Mouse (Mus musculus) C2C12 (cell line): ENCODE measurements around the gene Apip.

Experiments used
- CEBPB ChIP-seq: IDR thresholded peaks from one replicate; pipeline ENCODE4 v1.6.1; 2011; ENCODE audit warnings: low read depth, mild to moderate bottlenecking, control low read depth, moderate library complexity
- CTCF ChIP-seq: IDR thresholded peaks from one replicate; pipeline ENCODE4 v1.5.1; 2011; ENCODE audit not compliant: control insufficient read depth, insufficient read depth, insufficient read length
- MAX ChIP-seq: IDR thresholded peaks from one replicate; pipeline ENCODE4 v1.6.1; 2011; ENCODE audit warnings: mild to moderate bottlenecking, control low read depth
- USF1 ChIP-seq: IDR thresholded peaks from one replicate; pipeline ENCODE4 v1.6.1; 2011; ENCODE audit warnings: low read depth, mild to moderate bottlenecking, control low read depth, moderate library complexity

GRCm38 (mm10) chr2:103106172-103106571, 32.7 kb downstream of the Apip start:
- TF ChIP-seq USF1 (no peak), CEBPB (no peak), CTCF (no peak), MAX (no peak)
